Mouse (Mus musculus): ENCODE measurements at regions not wholly inside any gene's neighbourhood (a gene's known extent, or its start where the extent isn't known, plus 50 kb on each side); places are given as distances from the start of the nearest gene placed in this dataset.

DNA sequence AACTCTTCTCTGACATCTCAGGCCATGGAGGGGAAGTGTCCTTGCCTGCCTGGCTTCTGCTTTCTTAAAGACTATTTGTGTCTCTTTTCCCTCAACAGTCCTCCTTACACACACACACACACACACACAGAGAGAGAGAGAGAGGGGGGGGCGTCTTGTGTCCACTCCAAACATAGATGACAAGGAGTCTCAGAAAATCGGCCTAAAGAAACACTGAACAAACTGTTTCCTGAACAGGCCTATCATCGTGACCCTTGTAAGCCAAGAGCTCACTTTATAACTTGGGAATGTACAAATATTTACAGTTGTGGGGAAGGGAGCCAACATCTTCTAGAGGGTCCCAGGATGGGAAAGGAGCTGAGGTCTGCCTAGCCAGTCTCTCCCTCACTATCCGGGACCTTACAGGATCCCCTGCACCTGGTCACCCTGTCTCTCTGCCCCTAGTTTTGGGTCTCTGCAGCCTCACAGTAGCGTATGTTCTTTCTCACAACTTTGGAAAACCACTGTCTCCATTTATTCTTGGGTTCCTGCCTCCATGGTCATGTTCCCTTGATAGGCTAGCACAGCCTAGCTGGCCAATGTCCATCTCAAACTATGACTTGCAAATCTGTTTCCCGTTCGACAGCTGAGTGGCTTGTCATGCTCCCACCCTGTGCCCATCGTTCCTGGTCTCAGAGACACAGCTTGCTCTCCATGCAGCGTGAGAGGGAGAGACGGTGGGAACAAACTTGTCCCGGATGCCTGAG is 204.9 kb upstream of the Tle3 start:
- no peak for TF ChIP-seq CTCF (IDR thresholded peaks at IDR 0.05)

DNA sequence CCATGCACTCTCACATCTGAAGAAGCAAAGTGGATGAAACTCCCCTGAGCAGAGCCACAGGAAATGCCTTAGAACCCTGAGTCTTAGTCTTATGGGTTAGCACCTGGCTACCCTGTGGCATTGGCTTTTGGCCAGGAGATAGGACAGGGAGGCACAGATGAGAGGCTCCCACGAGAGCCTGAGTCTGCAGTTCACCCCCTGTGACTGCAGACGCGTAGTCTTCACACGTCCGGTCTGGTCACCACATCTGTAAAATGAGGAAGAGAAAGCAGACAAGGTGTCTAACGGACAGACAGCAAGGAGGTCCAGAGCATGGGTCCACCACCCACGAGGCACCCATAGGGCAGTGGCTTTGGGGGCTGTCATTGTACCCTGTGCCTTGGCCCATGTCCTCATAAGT is 203.2 kb upstream of the Tle3 start:
- TF ChIP-seq CTCF (IDR thresholded peaks at IDR 0.05), result no peak
- Histone ChIP-seq H3K27ac (no peak overlapping the region), H3K4me3 (no peak overlapping the region)
- DNase-seq, result no peak
- intact Hi-C loops (cut with DNase I), result no loop called here

More for the DNA sequence above, 204.9 kb upstream of the Tle3 start:
- no peak for DNase-seq
- Histone ChIP-seq H3K4me3 (no peak overlapping the region), H3K27ac (no peak overlapping the region)
- intact Hi-C loops (cut with DNase I), result no loop called here

DNA sequence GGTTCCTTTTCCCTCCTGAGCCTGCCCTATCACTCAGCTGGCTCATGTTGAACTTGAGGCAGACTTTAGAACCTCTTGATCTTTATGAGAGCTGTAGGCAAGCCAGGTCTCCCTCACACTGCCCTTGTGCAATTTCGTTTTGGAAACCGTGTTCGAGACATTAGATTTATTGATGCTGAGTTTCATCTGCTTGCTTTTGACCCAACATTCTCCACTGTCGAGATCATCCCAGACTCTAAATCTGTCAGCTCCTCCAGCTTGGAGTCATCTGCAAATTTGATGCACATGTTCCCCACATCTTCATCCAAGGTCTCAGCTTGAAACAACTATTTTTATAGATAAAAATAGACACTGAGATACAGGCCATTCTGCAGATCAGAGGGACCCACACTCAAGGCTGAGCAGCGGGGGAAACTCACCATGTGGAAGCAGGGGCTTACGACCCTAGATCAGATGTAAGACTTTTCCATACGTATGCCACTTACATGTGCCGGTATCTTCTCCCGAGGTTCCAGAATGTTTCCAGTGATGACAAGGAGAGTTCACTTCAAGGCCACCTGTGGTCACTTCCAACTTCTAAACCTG is 202.6 kb upstream of the Tle3 start:
- DNase-seq, result peak; percentile 30
- H3K4me3 ChIP-seq, result no peak overlapping the region
- TF ChIP-seq CTCF (IDR thresholded peaks at IDR 0.05), result no peak
- peak overlapping the region; percentile 16 for H3K27ac ChIP-seq
- intact Hi-C loops (cut with DNase I), result no loop called here

DNA sequence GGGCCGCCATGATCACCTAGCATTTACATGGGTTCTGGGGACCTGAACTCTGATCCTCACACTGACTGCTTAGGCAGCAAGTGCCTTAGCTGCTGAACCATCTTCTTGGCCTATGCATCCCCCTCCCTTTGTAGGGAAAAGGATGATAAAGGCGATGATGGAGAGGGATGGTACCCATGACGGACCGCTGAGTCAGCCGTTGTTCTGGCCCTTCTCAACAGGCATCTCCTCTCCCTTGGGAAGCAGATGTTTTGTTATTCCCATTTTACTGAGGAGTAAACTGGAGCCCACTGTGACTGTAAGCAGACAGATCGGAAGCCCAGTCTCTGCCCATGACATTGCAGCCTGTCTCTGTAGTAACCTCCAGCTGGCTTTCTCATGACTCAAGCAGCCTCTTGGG is 201.2 kb upstream of the Tle3 start:
- Histone ChIP-seq H3K4me3 (no peak overlapping the region), H3K27ac (no peak overlapping the region)
- no peak for DNase-seq
- TF ChIP-seq CTCF (IDR thresholded peaks at IDR 0.05), result no peak
- intact Hi-C loops (cut with DNase I), result no loop called here

DNA sequence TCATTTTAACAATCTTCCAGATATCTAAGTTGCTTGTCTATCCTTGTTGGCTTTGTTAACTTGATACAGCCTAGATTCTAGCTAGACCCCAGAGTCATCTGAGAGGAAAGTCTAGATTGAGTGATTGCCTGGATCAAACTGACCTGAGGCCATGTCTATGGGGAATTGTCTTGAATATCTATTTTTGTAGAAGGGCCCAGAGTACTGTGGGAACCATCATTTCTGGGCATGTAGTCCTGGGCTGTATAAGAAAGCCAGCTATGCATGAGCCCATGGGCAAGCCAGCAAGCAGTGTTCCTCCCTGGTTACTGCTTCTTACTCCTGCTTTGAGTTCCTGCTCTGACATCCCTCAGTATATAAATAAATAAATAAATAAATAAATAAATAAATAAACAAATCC is 199.7 kb upstream of the Tle3 start:
- intact Hi-C loops (cut with DNase I), result no loop called here
- no peak overlapping the region for H3K27ac ChIP-seq
- DNase-seq, result no peak
- H3K4me3 ChIP-seq, result no peak overlapping the region
- TF ChIP-seq CTCF (IDR thresholded peaks at IDR 0.05), result no peak

DNA sequence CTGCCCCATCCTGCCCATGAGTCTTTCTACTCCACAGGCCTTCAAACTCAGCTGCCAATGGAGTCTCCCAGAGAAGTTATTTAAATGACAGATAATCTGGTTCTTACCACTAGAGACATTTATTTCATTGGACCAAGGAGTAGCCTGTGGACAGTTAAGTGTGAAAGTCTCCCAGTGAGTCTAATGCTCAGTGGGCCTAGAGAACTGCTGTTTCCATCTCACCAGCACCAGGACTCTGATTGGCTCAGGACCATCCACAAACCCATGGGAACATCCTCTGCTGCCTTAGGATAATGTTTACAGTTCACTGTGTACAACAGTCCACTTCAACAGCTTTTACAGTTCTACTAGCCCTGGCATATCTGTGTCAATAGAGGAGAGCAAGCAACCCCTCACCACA is 198.6 kb upstream of the Tle3 start:
- no peak for TF ChIP-seq CTCF (IDR thresholded peaks at IDR 0.05)
- DNase-seq, result no peak
- Histone ChIP-seq H3K27ac (no peak overlapping the region), H3K4me3 (no peak overlapping the region)
- intact Hi-C loops (cut with DNase I), result no loop called here

DNA sequence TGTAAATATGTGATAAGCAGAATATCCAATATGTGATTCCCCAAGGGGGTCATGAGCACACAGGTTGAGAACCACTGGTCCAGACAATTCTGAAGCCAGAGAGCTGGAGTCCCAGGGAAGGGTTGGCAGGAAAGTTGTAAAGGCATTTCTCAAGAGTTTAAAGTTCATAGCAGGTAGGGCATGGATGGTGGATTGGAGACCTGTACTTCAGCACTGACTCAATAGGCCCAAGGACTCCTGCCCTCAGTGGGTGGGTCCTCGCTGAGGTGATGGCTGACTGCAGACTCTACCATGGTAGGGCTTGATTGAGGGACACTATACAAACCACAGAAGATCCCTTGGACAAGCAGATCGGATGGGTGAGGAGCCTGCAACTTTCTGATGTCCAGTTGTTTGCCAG is 196.8 kb upstream of the Tle3 start:
- H3K27ac ChIP-seq, result no peak overlapping the region
- intact Hi-C loops (cut with DNase I), result no loop called here
- TF ChIP-seq CTCF (IDR thresholded peaks at IDR 0.05), result no peak

DNA sequence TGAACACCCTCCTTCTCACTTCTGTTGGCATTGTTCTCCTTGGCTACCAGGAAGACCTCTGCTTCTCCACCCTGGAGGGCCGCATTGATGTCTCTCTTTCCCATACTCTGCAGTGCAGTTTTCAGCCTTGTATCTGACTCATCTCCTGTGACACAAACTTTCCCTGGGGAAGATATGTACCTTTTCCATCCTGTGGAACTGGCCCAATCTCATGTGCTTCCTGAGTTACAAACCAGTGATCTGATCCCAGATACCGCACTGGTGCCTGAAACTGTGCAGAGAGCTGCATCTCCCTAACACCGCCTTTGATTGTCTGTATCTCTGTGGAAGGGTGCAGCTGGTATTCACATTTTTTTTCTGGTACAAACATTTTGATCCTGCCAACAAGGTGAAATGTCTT is 195.3 kb upstream of the Tle3 start:
- Histone ChIP-seq H3K4me3 (no peak overlapping the region), H3K27ac (no peak overlapping the region)
- DNase-seq, result no peak
- intact Hi-C loops (cut with DNase I), result no loop called here
- TF ChIP-seq CTCF (IDR thresholded peaks at IDR 0.05), result no peak

More for the DNA sequence above, 196.8 kb upstream of the Tle3 start:
- H3K4me3 ChIP-seq, result no peak overlapping the region
- DNase-seq, result no peak

DNA sequence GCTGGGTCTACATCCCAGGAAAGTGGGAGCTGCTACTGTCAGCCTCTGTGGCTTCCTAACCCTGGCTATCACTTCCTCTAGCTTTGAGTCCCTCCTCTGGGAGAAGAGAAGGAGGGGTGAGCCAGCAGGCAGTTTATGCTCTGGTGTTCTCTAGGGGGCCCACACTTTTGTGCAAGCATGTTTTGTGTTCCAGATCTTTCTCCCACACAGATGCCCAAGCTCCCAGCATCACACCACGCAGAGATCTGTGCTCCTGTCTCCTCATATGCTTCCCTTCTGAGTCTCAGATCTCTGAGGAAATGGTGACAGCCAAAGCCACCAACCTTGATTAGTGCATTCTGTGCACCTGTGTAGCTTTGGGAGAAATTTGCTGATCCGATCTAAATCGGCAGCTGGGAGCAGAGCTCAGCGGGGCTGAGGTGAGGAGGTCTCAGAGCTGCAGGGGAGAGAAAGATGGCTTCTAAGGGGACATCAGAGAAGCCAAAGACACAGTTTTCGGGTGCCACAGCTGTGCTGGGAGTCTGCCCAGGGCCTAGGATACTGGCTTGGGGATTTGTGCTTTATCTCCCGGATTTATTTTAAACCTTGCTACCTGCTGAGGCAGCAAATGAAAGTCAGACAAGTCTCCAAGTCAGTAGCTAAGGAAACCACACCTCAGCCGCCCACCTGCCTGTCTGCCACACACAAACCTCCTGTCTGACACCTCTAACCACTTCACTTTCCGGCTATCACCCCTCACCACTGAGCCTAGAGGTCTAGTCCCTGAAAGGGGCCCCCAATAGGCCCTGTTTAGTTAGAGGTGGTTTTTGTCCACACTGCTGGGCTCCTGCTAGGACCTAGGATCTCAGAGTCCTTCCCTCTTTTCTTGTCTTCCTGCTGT is 185.4 kb upstream of the Tle3 start:
- no peak overlapping the region for H3K4me3 ChIP-seq
- DNase-seq, result no peak
- no peak for TF ChIP-seq CTCF (IDR thresholded peaks at IDR 0.05)
- intact Hi-C loops (cut with DNase I), result no loop called here
- H3K27ac ChIP-seq, result no peak overlapping the region

DNA sequence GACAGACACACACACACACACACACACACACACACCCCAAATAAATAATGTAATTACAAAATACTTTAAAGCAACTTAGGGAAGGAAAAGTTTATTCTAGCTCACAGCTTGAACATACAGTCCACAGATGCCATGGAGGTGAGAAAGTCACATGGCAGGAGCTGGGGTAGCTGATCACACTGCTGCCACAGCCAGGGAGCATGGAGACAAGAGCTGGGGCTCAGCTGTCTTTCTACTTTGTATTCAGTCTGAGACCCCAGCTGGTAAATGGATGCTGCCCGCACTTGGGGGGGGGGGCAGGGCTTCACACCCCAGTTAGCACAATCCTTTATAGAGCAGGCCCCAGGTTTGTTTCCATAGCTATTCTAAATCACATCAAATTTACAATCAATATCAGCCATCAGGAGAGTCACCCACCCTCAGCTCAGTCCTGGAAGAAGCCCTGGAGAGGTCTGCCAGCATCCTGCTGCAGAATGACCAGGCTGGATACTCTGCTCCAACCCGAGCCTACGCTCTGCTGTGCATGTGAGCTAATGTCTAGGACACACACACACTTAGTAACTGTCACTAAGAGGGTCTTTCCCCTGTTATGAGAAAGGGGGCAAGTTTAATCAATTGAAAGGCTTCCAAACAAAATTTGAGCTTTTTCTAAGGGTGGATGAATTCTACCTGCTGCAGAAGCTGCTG is 184.3 kb upstream of the Tle3 start:
- no peak overlapping the region for H3K27ac ChIP-seq
- no peak for DNase-seq
- intact Hi-C loops (cut with DNase I), result no loop called here
- TF ChIP-seq CTCF (IDR thresholded peaks at IDR 0.05), result no peak
- no peak overlapping the region for H3K4me3 ChIP-seq

DNA sequence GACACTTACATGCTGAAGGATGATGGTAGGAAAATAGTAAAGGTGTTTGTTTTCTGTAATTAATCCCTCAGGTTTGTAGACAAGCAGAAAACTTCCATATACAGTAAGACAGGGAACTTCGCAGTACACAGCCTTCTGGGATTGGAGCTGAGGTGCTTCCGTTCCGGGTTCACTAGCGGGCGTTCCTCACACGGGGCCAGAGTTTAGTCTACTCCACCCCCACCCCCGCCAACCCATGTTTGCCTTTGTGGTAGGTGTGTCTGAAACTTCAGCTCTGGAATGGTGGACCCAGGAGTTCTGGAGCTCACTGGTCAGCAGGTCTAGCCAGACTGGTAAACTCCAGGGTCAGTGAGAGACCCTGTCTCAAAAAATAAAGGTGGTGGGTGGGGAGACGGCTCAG is 182.9 kb upstream of the Tle3 start:
- intact Hi-C loops (cut with DNase I), result no loop called here
- no peak for TF ChIP-seq CTCF (IDR thresholded peaks at IDR 0.05)
- DNase-seq, result no peak
- Histone ChIP-seq H3K27ac (no peak overlapping the region), H3K4me3 (no peak overlapping the region)

DNA sequence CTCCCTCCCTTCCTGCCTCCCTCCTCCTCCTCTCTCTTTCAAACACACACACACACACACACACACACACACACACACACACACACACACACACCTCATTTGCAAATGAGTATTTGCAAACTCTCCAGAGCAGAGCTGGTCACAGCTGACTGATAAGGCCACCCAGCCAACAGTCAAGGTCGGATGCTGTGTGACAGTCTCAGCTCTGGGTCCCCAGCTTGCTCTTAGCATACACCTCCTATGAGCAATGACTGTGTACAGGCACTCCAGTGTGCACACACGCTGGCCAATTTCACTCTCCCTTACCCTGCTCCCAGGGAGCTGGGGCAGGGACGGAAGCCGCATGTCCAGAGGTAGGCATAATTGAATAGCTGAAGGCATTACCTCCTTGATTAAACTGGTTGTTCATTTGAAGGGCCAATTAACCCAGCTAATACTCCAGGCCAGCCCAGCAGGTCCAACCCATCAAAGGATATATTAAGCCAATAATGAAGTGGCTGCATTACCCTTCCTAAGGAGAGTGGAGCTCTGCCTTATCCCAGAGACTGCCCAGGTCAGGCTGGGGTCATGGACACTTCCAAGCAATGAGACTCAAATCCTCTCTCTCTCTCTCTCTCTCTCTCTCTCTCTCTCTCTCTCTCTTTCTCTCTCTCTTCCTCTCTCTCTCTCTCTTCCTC is 173.0 kb upstream of the Tle3 start:
- intact Hi-C loops (cut with DNase I), result no loop called here
- no peak for TF ChIP-seq CTCF (IDR thresholded peaks at IDR 0.05)
- no peak for DNase-seq

More for the DNA sequence above, 173.0 kb upstream of the Tle3 start:
- Histone ChIP-seq H3K27ac (no peak overlapping the region), H3K4me3 (no peak overlapping the region)

All from gastrocnemius, adult 2 months (tissue).